Mouse (Mus musculus) stomach, embryonic 16.5 days (tissue): ENCODE measurements around the gene Noxred1. TPM values are rescaled to one million over a fixed set of nuclear protein-coding genes. Genes with fewer than 3 reads are reported as not detected.
"Not testable (repeated sequence)": the region's sequence is repeated elsewhere in the genome, so short reads cannot be mapped to it uniquely, and the experiment has no call there.

Experiments
- ATAC-seq: fragments of 200-750 bp; cut with Nextera tagmentation; 2 replicates; pipeline ENCODE4 v1.8.0; 2017; ENCODE audit warnings: moderate number of reproducible peaks, moderate TSS enrichment; ENCODE audit not compliant: insufficient read depth, low FRiP score
- H3K27ac ChIP-seq: fragments of 300-500 bp; sonication (generic); 2 replicates; pipeline ENCODE4 v1.5.1; 2014; ENCODE audit warnings: low read length
- H3K27me3 ChIP-seq: fragments of 300-500 bp; sonication (generic); 2 replicates; pipeline ENCODE4 v1.6.1; 2014; ENCODE audit warnings: low read length, control low read depth, mixed read lengths; ENCODE audit not compliant: control insufficient read depth, insufficient read depth
- H3K36me3 ChIP-seq: fragments of 300-500 bp; sonication (generic); 2 replicates; pipeline ENCODE4 v1.6.1; 2014; ENCODE audit warnings: low read length; ENCODE audit not compliant: control insufficient read depth, insufficient read depth
- H3K4me1 ChIP-seq: fragments of 300-500 bp; sonication (generic); 2 replicates; pipeline ENCODE4 v1.6.1; 2014; ENCODE audit warnings: low read length, control low read depth, mixed read lengths; ENCODE audit not compliant: control insufficient read depth, insufficient read depth
- H3K4me2 ChIP-seq: fragments of 300-500 bp; sonication (generic); 2 replicates; pipeline ENCODE4 v1.6.1; 2014; ENCODE audit warnings: low read depth, low read length, mixed read lengths
- H3K4me3 ChIP-seq: fragments of 300-500 bp; sonication (generic); replicated peaks from 2 replicates; pipeline ENCODE4 v1.5.1; 2014; ENCODE audit warnings: mild to moderate bottlenecking, low read length
- H3K9ac ChIP-seq: fragments of 300-500 bp; sonication (generic); 2 replicates; pipeline ENCODE4 v1.6.1; 2014; ENCODE audit warnings: low read length
- H3K9me3 ChIP-seq: fragments of 300-500 bp; sonication (generic); replicated peaks from 2 replicates; pipeline ENCODE4 v1.6.1; 2016; ENCODE audit warnings: low read length, control low read depth; ENCODE audit not compliant: control insufficient read depth
- WGBS: fragments of 180-500 bp; shearing (Covaris S2); extraction: QIAGEN DNeasy Blood & Tissue Kit; methylation state at CpG from one replicate; pipeline ENCODE4 v1.1.7; 2014; 5-methylcytosine and 5-hydroxymethylcytosine counted together
- polyA plus RNA-seq: library from polyadenylated mRNA; unstranded; fragments of >200 nt; fragmentation: Nextera tagmentation; extraction: Ambion mirVana; gene quantifications from 2 replicates; pipeline ENCODE4 v1.2.1, GENCODE M21; 2015

The Noxred1 gene
- polyA plus RNA-seq, 1 experiment from 2014 or later = 0.43 TPM

GRCm38 (mm10) chr12:87216053-87216452, 22.5 kb downstream of the Noxred1 start:
- Histone ChIP-seq H3K9ac (no peak overlapping the region), H3K4me1 (no peaks in the 10 kb centered on the region)

GRCm38 (mm10) chr12:87212844-87213606, 25.5 kb downstream of the Noxred1 start:
- H3K4me1 ChIP-seq = no peaks in the 10 kb centered on the region
- no peak overlapping the region for H3K4me2 ChIP-seq
- ATAC-seq = peak; percentile 44; the same call in 1 of the 2 replicates
- H3K27me3 ChIP-seq = no peaks in the 10 kb centered on the region
- WGBS = 53% methylated on average over 2 of the region's 2 CpGs
- no peaks in the 10 kb centered on the region for H3K36me3 ChIP-seq
- H3K9ac ChIP-seq = no peak overlapping the region
- no peak overlapping the region for H3K4me3 ChIP-seq
- no peak overlapping the region for H3K27ac ChIP-seq
- no peaks in the 10 kb centered on the region for H3K9me3 ChIP-seq

More at GRCm38 (mm10) chr12:87216053-87216452, 22.5 kb downstream of the Noxred1 start:
- no peak for ATAC-seq
- no peak overlapping the region for H3K4me3 ChIP-seq
- no peaks in the 10 kb centered on the region for H3K36me3 ChIP-seq
- H3K4me2 ChIP-seq = no peak overlapping the region
- H3K9me3 ChIP-seq = no peaks in the 10 kb centered on the region
- H3K27ac ChIP-seq = no peak overlapping the region
- no peaks in the 10 kb centered on the region for H3K27me3 ChIP-seq
- WGBS = 62% methylated on average over 2 of the region's 2 CpGs

- H3K4me1 ChIP-seq, H3K36me3 ChIP-seq, H3K27ac ChIP-seq, H3K4me2 ChIP-seq, H3K9ac ChIP-seq, ATAC-seq, H3K27me3 ChIP-seq, H3K9me3 ChIP-seq, H3K4me3 ChIP-seq: not testable (repeated sequence)
- WGBS = 92% methylated on average over 5 of the region's 5 CpGs
Observed at GRCm38 (mm10) chr12:87205789-87206188, 32.7 kb downstream of the Noxred1 start.

- Histone ChIP-seq H3K9ac (no peak overlapping the region), H3K4me1 (peaks cover 8% of the 10 kb centered on the region; the same call in 1 of the 2 replicates), H3K4me3 (no peak overlapping the region), H3K36me3 (no peaks in the 10 kb centered on the region), H3K27ac (no peak overlapping the region), H3K27me3 (no peaks in the 10 kb centered on the region), H3K9me3 (no peaks in the 10 kb centered on the region), H3K4me2 (no peak overlapping the region)
- no peak for ATAC-seq
- 64% methylated on average over 5 of the region's 5 CpGs for WGBS
Observed at GRCm38 (mm10) chr12:87201694-87202093, 36.8 kb downstream of the Noxred1 start.

GRCm38 (mm10) chr12:87199973-87200586, 38.5 kb downstream of the Noxred1 start, which contains the start of gene Tmed8:
Gene Tmed8, minus strand, starts transcription at chr12:87200454.
- Histone ChIP-seq H3K4me1 (peaks cover 8% of the 10 kb centered on the region; the same call in 1 of the 2 replicates), H3K36me3 (no peaks in the 10 kb centered on the region), H3K27ac (peak within 1 kb of the TSS; percentile 33; the same call in 1 of the 2 replicates), H3K27me3 (no peaks in the 10 kb centered on the region), H3K9me3 (no peaks in the 10 kb centered on the region), H3K4me2 (peak within 1 kb of the TSS; percentile 93), H3K9ac (peak within 1 kb of the TSS; percentile 95), H3K4me3 (peak within 1 kb of the TSS; percentile 92)
- peak; percentile 92 for ATAC-seq
- WGBS = under 1% methylated on average over 69 of the region's 70 CpGs

- Histone ChIP-seq H3K36me3 (no peaks in the 10 kb centered on the region), H3K4me2 (peak within 1 kb of the TSS; percentile 93), H3K9me3 (no peaks in the 10 kb centered on the region), H3K4me3 (peak within 1 kb of the TSS; percentile 92), H3K27ac (peak within 1 kb of the TSS; percentile 33; the same call in 1 of the 2 replicates), H3K27me3 (no peaks in the 10 kb centered on the region), H3K9ac (peak within 1 kb of the TSS; percentile 95), H3K4me1 (peaks cover 8% of the 10 kb centered on the region; the same call in 1 of the 2 replicates)
- WGBS = under 1% methylated on average over 38 of the region's 38 CpGs
- ATAC-seq = peak; percentile 23; the same call in 1 of the 2 replicates
Observed at GRCm38 (mm10) chr12:87199206-87199972, 39.1 kb downstream of the Noxred1 start, which contains the start of gene Samd15. Gene Samd15, plus strand, starts transcription at chr12:87199723.

- H3K9me3 ChIP-seq = no peaks in the 10 kb centered on the region
- 61% methylated on average over 6 of the region's 6 CpGs for WGBS
- H3K9ac ChIP-seq = peak overlapping the region; percentile 95
- ATAC-seq = no peak
- H3K27me3 ChIP-seq = no peaks in the 10 kb centered on the region
- peaks cover 8% of the 10 kb centered on the region; the same call in 1 of the 2 replicates for H3K4me1 ChIP-seq
- no peak overlapping the region for H3K27ac ChIP-seq
- H3K4me2 ChIP-seq = peak overlapping the region; percentile 93
- peak overlapping the region; percentile 92 for H3K4me3 ChIP-seq
- no peaks in the 10 kb centered on the region for H3K36me3 ChIP-seq
Observed at GRCm38 (mm10) chr12:87198792-87199191, 39.7 kb downstream of the Noxred1 start.

GRCm38 (mm10) chr12:87196310-87196709, 42.2 kb downstream of the Noxred1 start:
- Histone ChIP-seq H3K4me3 (no peak overlapping the region), H3K4me1 (peaks cover 8% of the 10 kb centered on the region; the same call in 1 of the 2 replicates), H3K27ac (no peak overlapping the region), H3K36me3 (no peaks in the 10 kb centered on the region), H3K4me2 (no peak overlapping the region), H3K9ac (no peak overlapping the region), H3K9me3 (no peaks in the 10 kb centered on the region), H3K27me3 (no peaks in the 10 kb centered on the region)
- no peak for ATAC-seq
